Mouse (Mus musculus): ENCODE results near the gene Lhx5. TPM values are rescaled to one million over a fixed set of nuclear protein-coding genes. Genes with fewer than 3 reads are reported as not detected.

Gene Lhx5
- not detected for polyA plus RNA-seq (2014; fragmentation: Illumina TruSeq; extraction: RNeasy Lipid Tissue Mini Kit (QIAGEN cat#74804))

DNA sequence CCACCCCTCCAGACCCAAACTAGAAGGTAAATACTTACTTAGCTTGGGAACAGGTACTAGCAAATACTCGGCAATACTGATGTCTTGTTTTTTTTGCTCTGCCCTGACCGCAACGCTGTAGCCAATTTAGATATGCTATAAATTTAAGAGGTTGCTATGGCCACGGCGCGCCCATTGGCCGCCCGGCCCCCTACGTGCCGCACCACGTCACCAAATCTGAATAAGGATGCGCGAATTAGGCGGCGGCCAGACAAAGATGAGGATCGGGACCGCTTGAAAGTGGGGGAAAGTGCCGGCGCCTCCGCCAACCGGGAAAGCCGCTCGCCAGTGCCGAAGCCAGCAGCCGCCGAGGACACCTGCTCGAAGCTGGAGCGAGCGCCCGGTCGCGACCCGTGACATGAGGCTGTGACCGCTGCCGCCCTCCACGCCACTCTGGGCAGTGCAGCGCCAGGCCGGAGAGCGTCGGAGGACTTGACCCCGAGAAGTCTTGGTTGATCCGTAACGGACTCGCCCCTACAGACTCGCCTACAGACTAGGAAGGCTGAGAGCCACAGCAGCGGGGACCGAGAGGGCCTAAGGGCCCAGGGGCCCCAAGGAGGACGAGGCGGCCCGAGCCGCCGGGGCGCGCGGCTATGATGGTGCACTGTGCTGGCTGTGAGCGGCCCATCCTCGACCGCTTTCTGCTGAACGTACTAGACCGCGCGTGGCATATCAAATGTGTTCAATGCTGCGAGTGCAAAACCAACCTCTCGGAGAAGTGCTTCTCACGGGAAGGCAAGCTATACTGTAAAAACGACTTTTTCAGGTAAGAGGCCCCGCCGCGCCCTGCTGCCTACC, at the start of gene Lhx5:
TSS of gene Lhx5 (plus strand) at position 51 of the 837 bp plus-strand sequence.

DNA sequence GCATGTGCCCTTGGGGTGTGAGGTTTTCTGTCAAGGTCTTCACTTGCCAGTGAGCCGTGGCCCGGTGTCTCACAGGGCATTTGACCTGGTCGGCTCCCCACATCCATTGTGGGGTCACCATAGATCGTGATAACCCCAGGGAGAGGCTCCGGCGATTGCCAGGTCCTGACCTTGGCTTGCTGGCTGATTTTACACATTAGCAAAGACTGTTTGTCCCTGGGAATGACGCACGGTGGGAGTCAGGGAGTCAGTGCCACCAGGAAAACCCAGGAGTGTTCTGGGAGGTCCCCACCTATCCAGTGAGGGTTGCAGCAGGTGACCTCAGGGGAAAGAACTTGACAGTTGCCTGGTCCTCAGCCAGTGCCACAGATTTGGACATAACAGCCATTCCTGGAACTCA, 41.3 kb downstream of the Lhx5 start, which contains the start of gene Sdsl:
TSS of gene Sdsl (minus strand) at position 41 of the 400 bp plus-strand sequence.

DNA sequence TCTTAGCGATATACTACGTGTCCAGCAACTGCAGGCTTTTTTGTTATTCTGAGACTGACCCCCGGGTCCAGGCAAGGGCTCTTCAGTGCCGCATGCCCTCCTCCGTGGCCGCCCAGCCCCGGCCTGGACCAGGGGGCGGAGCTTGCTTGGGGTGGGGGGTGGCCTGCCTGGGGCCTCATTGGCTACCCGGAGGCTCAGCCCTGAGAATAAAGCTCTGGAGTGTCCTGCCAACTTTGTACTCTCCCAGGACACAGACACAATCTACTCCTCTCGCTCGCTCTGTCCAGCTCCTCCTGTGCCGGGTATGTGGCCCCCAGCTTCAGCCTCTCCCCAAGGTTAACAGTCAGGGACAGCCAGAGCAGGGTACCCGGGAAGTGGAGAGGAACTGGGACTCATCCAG, 44.8 kb downstream of the Lhx5 start, which contains the start of gene Sds:
TSS of gene Sds (plus strand) at position 231 of the 400 bp plus-strand sequence.

Other genes with a start within 250 kb of the Lhx5 start
- gene Sdsl, start 41.1 kb downstream of the Lhx5 start, polyA plus RNA-seq (2014; fragmentation: Illumina TruSeq; extraction: RNeasy Lipid Tissue Mini Kit (QIAGEN cat#74804)): not detected
- not detected for gene Sds, start 44.8 kb downstream of the Lhx5 start, polyA plus RNA-seq (2014; fragmentation: Illumina TruSeq; extraction: RNeasy Lipid Tissue Mini Kit (QIAGEN cat#74804))
- 0.66 TPM for gene Plbd2, start 71.9 kb downstream of the Lhx5 start, polyA plus RNA-seq (2014; fragmentation: Illumina TruSeq; extraction: RNeasy Lipid Tissue Mini Kit (QIAGEN cat#74804))
- 0.43 TPM for gene Slc8b1, start 79.5 kb downstream of the Lhx5 start, polyA plus RNA-seq (2014; fragmentation: Illumina TruSeq; extraction: RNeasy Lipid Tissue Mini Kit (QIAGEN cat#74804))
- 3.1 TPM for gene Tpcn1, start 157.0 kb downstream of the Lhx5 start, polyA plus RNA-seq (2014; fragmentation: Illumina TruSeq; extraction: RNeasy Lipid Tissue Mini Kit (QIAGEN cat#74804))
- not detected for gene Iqcd, start 157.3 kb downstream of the Lhx5 start, polyA plus RNA-seq (2014; fragmentation: Illumina TruSeq; extraction: RNeasy Lipid Tissue Mini Kit (QIAGEN cat#74804))
- not detected for gene Rita1, start 180.9 kb downstream of the Lhx5 start, polyA plus RNA-seq (2014; fragmentation: Illumina TruSeq; extraction: RNeasy Lipid Tissue Mini Kit (QIAGEN cat#74804))
- gene Ddx54, start 181.0 kb downstream of the Lhx5 start, polyA plus RNA-seq (2014; fragmentation: Illumina TruSeq; extraction: RNeasy Lipid Tissue Mini Kit (QIAGEN cat#74804)): 0.60 TPM
- gene Cfap73, start 202.5 kb downstream of the Lhx5 start, polyA plus RNA-seq (2014; fragmentation: Illumina TruSeq; extraction: RNeasy Lipid Tissue Mini Kit (QIAGEN cat#74804)): not detected
- gene Rasal1, start 217.1 kb downstream of the Lhx5 start, polyA plus RNA-seq (2014; fragmentation: Illumina TruSeq; extraction: RNeasy Lipid Tissue Mini Kit (QIAGEN cat#74804)): not detected

Measured in ovary, adult 10 weeks (tissue).